Mouse (Mus musculus) gastrocnemius, adult 8-10 months (tissue): ENCODE measurements around the gene Spata2. TPM values are rescaled to one million over a fixed set of nuclear protein-coding genes. Genes with fewer than 3 reads are reported as not detected.

Experiments
- DNase-seq, 2 experiments: peaks; one replicate each; pipeline ENCODE4 v3.0.0; 2022; ENCODE audit warnings: low spot score in 2 of 2
- total RNA-seq, 4 experiments: library from RNA; stranded (reverse); gene quantifications; 2 replicates each; pipeline ENCODE4 v1.2.4; 2022

Spata2 gene
- total RNA-seq, 4 experiments from 2014 or later = 19.9 to 22.6 (median 20.4) TPM

GRCm38 (mm10) chr2:167510485-167510884, 17.8 kb upstream of the Spata2 start:
- DNase-seq = no peak

- no peak for DNase-seq
Observed at GRCm38 (mm10) chr2:167508569-167508968, 15.9 kb upstream of the Spata2 start.

- no peak for DNase-seq
Observed at GRCm38 (mm10) chr2:167507719-167508385, 15.2 kb upstream of the Spata2 start.

- no peak for DNase-seq
Observed at GRCm38 (mm10) chr2:167506546-167507260, 14.0 kb upstream of the Spata2 start.

GRCm38 (mm10) chr2:167505127-167505526, 12.4 kb upstream of the Spata2 start:
- no peak for DNase-seq

- peak in 1 of 2 experiments; percentile 37 for DNase-seq
Observed at GRCm38 (mm10) chr2:167503896-167504349, 11.2 kb upstream of the Spata2 start.

- DNase-seq = peak; percentile 72 to 73
Observed at GRCm38 (mm10) chr2:167503253-167503895, 10.7 kb upstream of the Spata2 start.

GRCm38 (mm10) chr2:167502554-167503252, 10.0 kb upstream of the Spata2 start:
- DNase-seq = no peak

- DNase-seq = no peak
Observed at GRCm38 (mm10) chr2:167497272-167497671, 4.6 kb upstream of the Spata2 start.

GRCm38 (mm10) chr2:167496437-167496836, 3.8 kb upstream of the Spata2 start:
- DNase-seq = no peak

GRCm38 (mm10) chr2:167491757-167492708, 654 bp downstream of the Spata2 start, which contains the start of gene Rnf114:
Gene Rnf114, plus strand, starts transcription at chr2:167492645.
- DNase-seq = no peak

- no peak for DNase-seq
Observed at GRCm38 (mm10) chr2:167490813-167491525, 1.7 kb downstream of the Spata2 start.

- no peak for DNase-seq
Observed at GRCm38 (mm10) chr2:167487994-167488393, 4.7 kb downstream of the Spata2 start.

GRCm38 (mm10) chr2:167487551-167487950, 5.1 kb downstream of the Spata2 start:
- no peak for DNase-seq

- DNase-seq = no peak
Observed at GRCm38 (mm10) chr2:167486573-167486972, 6.1 kb downstream of the Spata2 start.

- peak; percentile 61 to 75 for DNase-seq
Observed at GRCm38 (mm10) chr2:167485501-167486377, 6.9 kb downstream of the Spata2 start.

- DNase-seq = no peak
Observed at GRCm38 (mm10) chr2:167484932-167485331, 7.8 kb downstream of the Spata2 start.

- no peak for DNase-seq
Observed at GRCm38 (mm10) chr2:167483827-167484410, 8.8 kb downstream of the Spata2 start.
